Mouse (Mus musculus): ENCODE results near the gene Zfp654.
A peak's percentile ranks its signal among the peaks of the same experiment; 100 is the strongest.

Zfp654 gene

DNA sequence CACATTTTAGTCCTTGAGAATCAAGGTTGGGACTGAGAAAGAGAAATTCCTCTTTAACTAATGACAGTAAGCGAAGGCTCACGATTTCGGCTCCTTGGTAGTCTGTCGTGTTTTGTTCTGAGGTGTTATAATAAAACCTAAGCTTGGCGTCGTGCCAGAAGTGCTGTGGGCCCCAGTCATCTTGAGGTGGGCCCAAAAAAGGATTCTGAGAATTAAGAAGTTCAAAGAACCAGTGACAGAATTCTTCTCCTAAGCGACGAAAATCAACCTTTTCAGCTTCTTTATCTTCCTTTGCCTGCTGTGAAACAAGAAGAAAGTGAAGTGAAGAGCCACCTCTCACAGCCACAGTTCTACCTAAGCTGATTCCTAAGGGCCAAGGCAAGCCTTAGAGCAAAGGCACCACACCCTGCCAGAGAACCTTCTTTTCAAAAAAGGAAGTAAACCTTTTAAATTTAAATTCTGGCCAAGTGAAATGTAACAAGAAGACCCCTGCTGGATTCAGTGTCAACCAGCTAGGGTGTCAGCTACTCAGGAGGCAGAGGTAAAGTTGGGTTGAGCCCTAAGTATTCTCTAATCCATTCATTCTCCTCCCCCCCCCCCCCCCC is 84.7 kb downstream of the Zfp654 start:
- no peak for DNase-seq (ENCODE audit: low spot score in 2 of 2)

DNA sequence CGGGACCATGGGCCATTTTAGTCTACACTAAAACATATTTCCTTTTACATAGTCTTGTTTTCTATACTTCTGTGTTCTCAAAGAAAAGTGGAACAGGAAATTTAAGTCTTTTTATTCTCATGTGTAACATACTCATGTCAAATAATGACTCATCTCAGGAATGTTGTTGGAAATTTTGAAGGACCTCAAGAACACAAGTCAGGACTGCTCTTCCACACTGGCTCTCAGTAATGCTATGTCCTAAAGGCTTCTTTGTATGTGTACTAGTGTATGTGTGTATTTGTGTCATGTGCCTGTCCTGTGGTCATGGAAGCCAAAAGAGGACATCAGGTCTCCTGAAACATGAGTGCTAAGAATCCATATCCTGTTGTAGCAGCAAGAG is 92.2 kb downstream of the Zfp654 start:
- no peak for DNase-seq (ENCODE audit: low spot score in 2 of 2)

GRCm38 (mm10) chr16:64758561-64759244 is 92.7 kb downstream of the Zfp654 start:
- DNase-seq (ENCODE audit: low spot score in 2 of 2): no peak

- DNase-seq (ENCODE audit: low spot score in 2 of 2): no peak
Measured at GRCm38 (mm10) chr16:64757666-64758400, 93.6 kb downstream of the Zfp654 start.

GRCm38 (mm10) chr16:64756321-64756720 is 95.1 kb downstream of the Zfp654 start:
- DNase-seq (ENCODE audit: low spot score in 2 of 2): no peak

DNA sequence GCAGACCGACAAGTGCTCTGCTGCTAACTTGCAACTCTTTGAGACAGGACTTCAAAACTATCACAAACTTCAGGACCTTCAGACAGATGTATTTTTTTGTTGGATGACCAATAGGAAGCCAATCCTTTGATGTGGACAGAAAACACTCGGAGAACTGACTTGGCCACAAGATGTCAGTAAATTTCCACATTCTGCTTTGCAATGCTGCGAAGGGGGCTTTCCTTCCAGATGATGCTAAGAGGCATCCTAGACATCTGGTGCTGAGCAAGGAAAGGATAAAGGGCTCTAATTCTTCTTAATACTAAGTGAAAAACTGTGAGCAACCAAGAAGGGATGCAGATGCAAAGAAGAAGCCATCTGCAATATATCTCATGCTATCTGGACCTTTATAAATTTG is 96.7 kb downstream of the Zfp654 start:
- no peak for DNase-seq (ENCODE audit: low spot score in 2 of 2)

- no peak for DNase-seq (ENCODE audit: low spot score in 2 of 2)
Measured at GRCm38 (mm10) chr16:64753990-64754742, 97.3 kb downstream of the Zfp654 start.

DNA sequence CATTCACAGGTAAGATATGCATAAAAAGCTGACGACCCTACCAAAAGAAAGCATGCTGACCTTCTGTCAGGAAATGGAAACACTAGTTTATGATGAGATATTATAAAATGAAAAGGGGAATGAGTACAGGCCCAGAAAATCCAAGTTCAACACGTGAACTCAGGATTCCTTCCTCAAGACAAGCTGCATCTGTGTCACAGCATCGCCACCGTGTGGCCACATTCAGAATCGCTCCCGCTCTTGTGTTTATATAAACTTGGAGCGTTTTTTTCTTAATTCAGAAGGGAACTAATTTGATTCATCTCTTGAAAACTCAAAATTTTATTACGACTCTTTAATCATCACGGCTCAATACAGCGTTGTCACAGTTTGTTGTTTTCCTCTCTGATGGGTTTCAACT is 103.2 kb downstream of the Zfp654 start:
- DNase-seq (ENCODE audit: low spot score in 2 of 2): peak; percentile 21 to 74

DNA sequence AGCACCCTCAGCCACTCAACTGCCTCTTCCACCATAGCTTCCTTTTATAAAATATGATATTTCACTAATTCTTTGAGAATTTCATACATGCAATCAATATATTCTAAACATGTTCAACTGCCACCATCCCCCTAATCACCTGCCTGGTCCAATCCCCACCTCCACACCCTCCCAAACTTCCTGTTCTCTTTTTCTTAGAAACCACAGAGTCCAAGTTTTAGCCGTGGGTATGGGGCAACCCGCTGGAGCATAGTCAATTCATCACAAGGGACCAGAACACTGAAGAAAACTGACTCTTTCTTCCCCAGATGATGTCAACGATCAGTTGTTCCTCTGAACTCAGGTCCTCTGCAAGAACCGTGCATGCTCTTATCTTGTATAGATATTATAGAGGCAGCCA is 106.4 kb downstream of the Zfp654 start:
- no peak for DNase-seq (ENCODE audit: low spot score in 2 of 2)

GRCm38 (mm10) chr16:64737289-64737688 is 114.2 kb downstream of the Zfp654 start:
- DNase-seq (ENCODE audit: low spot score in 2 of 2): no peak

All from spleen, postnatal 10 days (tissue).